Mouse (Mus musculus): ENCODE results near the gene Olfr874. TPM values are rescaled to one million over a fixed set of nuclear protein-coding genes. Genes with fewer than 3 reads are reported as not detected.

Olfr874 gene
- polyA plus RNA-seq, 1 experiment from 2014 or later = not detected

DNA sequence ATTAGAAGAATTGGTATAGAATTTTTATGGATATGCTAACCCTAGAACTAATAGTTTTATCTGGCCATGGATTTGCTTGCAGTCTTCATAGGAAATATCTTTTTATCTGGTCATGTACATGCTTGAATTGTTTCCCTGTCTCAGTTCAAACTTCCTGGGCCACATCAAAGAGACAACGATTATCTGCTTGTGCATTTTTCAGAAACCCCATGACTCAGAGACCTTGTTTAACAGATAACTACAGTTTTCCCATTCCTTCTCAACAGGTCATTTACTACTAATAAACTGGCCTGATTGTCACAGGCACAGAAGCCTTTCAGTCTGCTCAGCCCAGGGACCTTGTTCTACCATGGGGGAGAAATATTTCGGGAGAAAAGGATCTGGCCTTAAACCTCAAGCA is 41.5 kb downstream of the Olfr874 start:
- H3K9ac ChIP-seq (replicated peaks) = no peak overlapping the region
- no peak for ATAC-seq
- no peaks in the 10 kb centered on the region for H3K27me3 ChIP-seq
- H3K9me3 ChIP-seq = no peaks in the 10 kb centered on the region
- no peak overlapping the region for H3K4me3 ChIP-seq (replicated peaks)
- peaks cover 10% of the 10 kb centered on the region for H3K4me1 ChIP-seq (replicated peaks)
- no peak overlapping the region for H3K4me2 ChIP-seq (replicated peaks)
- 83% methylated on average over 2 of the region's 2 CpGs for WGBS
- H3K27ac ChIP-seq = no peak overlapping the region
- H3K36me3 ChIP-seq = no peaks in the 10 kb centered on the region

Other genes starting within 250 kb of the Olfr874 start
- gene Esam, start 217.0 kb upstream of the Olfr874 start, polyA plus RNA-seq (2015; fragmentation: Nextera tagmentation; extraction: Ambion mirVana) = 33.5 and 34.5 TPM in 2 replicates
- gene Vsig2, start 205.9 kb upstream of the Olfr874 start, polyA plus RNA-seq (2015; fragmentation: Nextera tagmentation; extraction: Ambion mirVana) = 0.37 and 0.42 TPM in 2 replicates
- 3.4 and 3.7 TPM in 2 replicates for gene Nrgn, start 192.2 kb upstream of the Olfr874 start, polyA plus RNA-seq (2015; fragmentation: Nextera tagmentation; extraction: Ambion mirVana)
- 8.1 and 9.2 TPM in 2 replicates for gene Siae, start 189.4 kb upstream of the Olfr874 start, polyA plus RNA-seq (2015; fragmentation: Nextera tagmentation; extraction: Ambion mirVana)
- 10.7 and 13.6 TPM in 2 replicates for gene Spa17, start 131.4 kb upstream of the Olfr874 start, polyA plus RNA-seq (2015; fragmentation: Nextera tagmentation; extraction: Ambion mirVana)
- 85.8 and 89.4 TPM in 2 replicates for gene Tbrg1, start 87.8 kb upstream of the Olfr874 start, polyA plus RNA-seq (2015; fragmentation: Nextera tagmentation; extraction: Ambion mirVana)
- gene Panx3, start 75.9 kb upstream of the Olfr874 start, polyA plus RNA-seq (2015; fragmentation: Nextera tagmentation; extraction: Ambion mirVana) = not detected in 2 replicates
- gene Olfr160, start 28.9 kb upstream of the Olfr874 start, polyA plus RNA-seq (2015; fragmentation: Nextera tagmentation; extraction: Ambion mirVana) = not detected in 2 replicates
- not detected in 2 replicates for gene Olfr875, start 26.8 kb downstream of the Olfr874 start, polyA plus RNA-seq (2015; fragmentation: Nextera tagmentation; extraction: Ambion mirVana)
- gene Olfr876, start 57.9 kb downstream of the Olfr874 start, polyA plus RNA-seq (2015; fragmentation: Nextera tagmentation; extraction: Ambion mirVana) = not detected in 2 replicates
- not detected in 2 replicates for gene Olfr877, start 109.2 kb downstream of the Olfr874 start, polyA plus RNA-seq (2015; fragmentation: Nextera tagmentation; extraction: Ambion mirVana)
- not detected in 2 replicates for gene Olfr145, start 151.6 kb downstream of the Olfr874 start, polyA plus RNA-seq (2015; fragmentation: Nextera tagmentation; extraction: Ambion mirVana)
- not detected in 2 replicates for gene Olfr878, start 172.7 kb downstream of the Olfr874 start, polyA plus RNA-seq (2015; fragmentation: Nextera tagmentation; extraction: Ambion mirVana)
- gene Olfr881, start 246.7 kb downstream of the Olfr874 start, polyA plus RNA-seq (2015; fragmentation: Nextera tagmentation; extraction: Ambion mirVana) = not detected in 2 replicates

Measured in midbrain, embryonic 13.5 days (tissue).